In the genomic region with DNA sequence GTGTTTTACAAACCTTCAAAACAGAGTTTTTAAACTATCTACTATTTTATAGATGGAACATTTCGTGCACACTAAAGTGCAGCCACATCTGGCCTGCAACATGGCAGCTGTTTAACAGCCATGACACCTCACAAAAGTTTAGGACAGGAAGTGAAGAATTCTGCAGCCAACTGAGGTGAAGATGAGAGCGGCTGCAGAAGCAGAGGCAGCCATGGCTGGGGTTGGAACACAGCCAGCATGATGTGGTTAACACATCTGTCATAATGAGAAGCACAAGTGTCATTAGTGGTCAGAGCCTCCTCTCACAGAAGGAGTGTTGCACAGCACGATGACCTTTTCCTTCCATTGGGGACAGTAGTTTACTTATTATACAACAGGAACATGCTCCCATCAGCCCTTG, we compare ENCODE assay signal across 13 mouse cellular contexts.
DNase-seq lines count a peak whose midpoint lies in the region; ATAC-seq and TF ChIP-seq lines count a peak whose summit lies in the region.
"Had no signal": no experiment of that assay in that cellular context is flagged by ENCODE, and none has a peak within 500 bp of the region (broad histone marks: within the 10 kb centered on the region; RNA-seq: fewer than 3 reads in every experiment).

No protein-coding gene starts in this region.

- ATAC-seq in limb, embryonic 11.5 days (ENCODE audit: insufficient number of reproducible peaks, low FRiP score, low TSS enrichment, low read depth) = no peak
- no peak for ATAC-seq in hindbrain, postnatal 0 days
- ATAC-seq: intestine, embryonic 16.5 days; Patski had no signal

- TF ChIP-seq POLR2A in MEL (IDR thresholded peaks at IDR 0.05; ENCODE audit: control insufficient read depth in 1 of 2, insufficient read depth in 1 of 2, low read depth in 1 of 2, low read length in 2 of 2, poor library complexity in 1 of 2) = no peak

- H3K36me3 ChIP-seq in MEL (ENCODE audit: control insufficient read depth in 1 of 2, insufficient read depth in 2 of 2, low read length in 2 of 2) = no peaks in the 10 kb centered on the region
- H3K36me3 ChIP-seq in limb, embryonic 11.5 days (ENCODE audit: control insufficient read depth, insufficient read depth, low read length) = no peaks in the 10 kb centered on the region
- no peaks in the 10 kb centered on the region for H3K36me3 ChIP-seq in hindbrain, postnatal 0 days (ENCODE audit: insufficient read depth, low read length)
- H3K36me3 ChIP-seq: embryonic facial prominence, embryonic 12.5 days; forebrain, embryonic 10.5 days had no signal

- H3K27me3 ChIP-seq in MEL (ENCODE audit: control insufficient read depth in 1 of 2, insufficient read depth in 2 of 2, low read length in 2 of 2) = no peaks in the 10 kb centered on the region
- no peaks in the 10 kb centered on the region for H3K27me3 ChIP-seq in limb, embryonic 11.5 days (ENCODE audit: control insufficient read depth, insufficient read depth, low read length)
- no peaks in the 10 kb centered on the region for H3K27me3 ChIP-seq in hindbrain, postnatal 0 days (ENCODE audit: insufficient read depth, low read length)
- H3K27me3 ChIP-seq: embryonic facial prominence, embryonic 12.5 days had no signal

- no peak for TF ChIP-seq CTCF in MEL (IDR thresholded peaks at IDR 0.05 in 2 of 3, conservative IDR thresholded peaks at IDR 0.05 in 1 of 3; ENCODE audit: control insufficient read depth in 1 of 3, insufficient read depth in 1 of 3, low read depth in 2 of 3, low read length in 3 of 3, poor library complexity in 1 of 3, severe bottlenecking in 1 of 3)
- no peak for TF ChIP-seq CTCF in hindbrain, postnatal 0 days (IDR thresholded peaks at IDR 0.05; ENCODE audit: low read depth)

- no peak overlapping the region for H3K27ac ChIP-seq in MEL (ENCODE audit: control insufficient read depth, low read depth, low read length)
- H3K27ac ChIP-seq in limb, embryonic 11.5 days (replicated peaks; ENCODE audit: low read depth, low read length) = no peak overlapping the region
- H3K27ac ChIP-seq in hindbrain, postnatal 0 days = no peak overlapping the region
- H3K27ac ChIP-seq: embryonic facial prominence, embryonic 12.5 days; forebrain, embryonic 10.5 days had no signal

- H3K9me3 ChIP-seq in MEL (replicated peaks; ENCODE audit: insufficient read depth, low read length) = no peaks in the 10 kb centered on the region
- no peaks in the 10 kb centered on the region for H3K9me3 ChIP-seq in limb, embryonic 11.5 days (ENCODE audit: control insufficient read depth, low read length)
- H3K9me3 ChIP-seq in hindbrain, postnatal 0 days (ENCODE audit: low read length) = no peaks in the 10 kb centered on the region
- H3K9me3 ChIP-seq: embryonic facial prominence, embryonic 12.5 days; forebrain, embryonic 10.5 days had no signal

- WGBS in limb, embryonic 11.5 days = 30% methylated on average over 3 of the region's 3 CpGs
- 82% methylated on average over 3 of the region's 3 CpGs for WGBS in hindbrain, postnatal 0 days

- H3K4me1 ChIP-seq in MEL (ENCODE audit: control insufficient read depth in 1 of 2, insufficient read depth in 2 of 2, low read length in 2 of 2) = no peaks in the 10 kb centered on the region
- peaks cover 5% of the 10 kb centered on the region; the same call in 1 of the 2 replicates for H3K4me1 ChIP-seq in limb, embryonic 11.5 days (ENCODE audit: control insufficient read depth, insufficient read depth, low read length)
- no peaks in the 10 kb centered on the region for H3K4me1 ChIP-seq in hindbrain, postnatal 0 days (ENCODE audit: insufficient read depth, low read length)
- H3K4me1 ChIP-seq: embryonic facial prominence, embryonic 12.5 days had no signal

- H3K9ac ChIP-seq in MEL (ENCODE audit: control insufficient read depth, low read depth, low read length, poor library complexity, severe bottlenecking) = no peak overlapping the region
- H3K9ac ChIP-seq in limb, embryonic 11.5 days (ENCODE audit: low read length) = no peak overlapping the region
- H3K9ac ChIP-seq in hindbrain, postnatal 0 days (replicated peaks; ENCODE audit: low read length) = no peak overlapping the region
- H3K9ac ChIP-seq: embryonic facial prominence, embryonic 12.5 days had no signal

- no peak for TF ChIP-seq RAD21 in MEL (IDR thresholded peaks at IDR 0.05; ENCODE audit: low read depth, low read length)

- H3K79me2 ChIP-seq in MEL (ENCODE audit: control insufficient read depth, insufficient read depth, low read length, poor library complexity) = no peaks in the 10 kb centered on the region

- DNase-seq in A20 (ENCODE audit: low read depth, low spot score) (peak; percentile 24), MEL (ENCODE audit: low read depth, low spot score) (peak; percentile 19)
- peak; percentile 57 for DNase-seq in limb, embryonic 11.5 days (ENCODE audit: low spot score)
- peak; percentile 21 for DNase-seq in lung, postnatal 14 days
- DNase-seq in hindbrain, postnatal 0 days (ENCODE audit: low spot score) = no peak
- no peak for DNase-seq in thymus, postnatal 10 days (ENCODE audit: low spot score in 2 of 2)
- DNase-seq in retina, embryonic 14.5 days (ENCODE audit: low spot score) = no peak
- DNase-seq in right cerebral cortex, postnatal 4 days = no peak
- DNase-seq: retina, postnatal 1 day had no signal

- H3K4me3 ChIP-seq in MEL (ENCODE audit: control insufficient read depth in 1 of 2, insufficient read depth in 1 of 2, low read depth in 2 of 2, low read length in 2 of 2) = no peak overlapping the region
- no peak overlapping the region for H3K4me3 ChIP-seq in limb, embryonic 11.5 days (ENCODE audit: low read depth, low read length)
- no peak overlapping the region for H3K4me3 ChIP-seq in hindbrain, postnatal 0 days (ENCODE audit: low read length)
- H3K4me3 ChIP-seq: embryonic facial prominence, embryonic 12.5 days; forebrain, embryonic 10.5 days had no signal

- no peak for TF ChIP-seq EP300 in MEL (IDR thresholded peaks at IDR 0.05; ENCODE audit: low read depth in 1 of 2, low read length in 2 of 2)

- H3K4me2 ChIP-seq in limb, embryonic 11.5 days (ENCODE audit: low read depth, severe bottlenecking) = no peak overlapping the region
- H3K4me2 ChIP-seq in hindbrain, postnatal 0 days (ENCODE audit: low read depth, low read length) = no peak overlapping the region
- H3K4me2 ChIP-seq: embryonic facial prominence, embryonic 12.5 days had no signal

TF ChIP-seq in MEL, 35 proteins besides CTCF, POLR2A, EP300 and RAD21:
- TF ChIP-seq ZNF384 (IDR thresholded peaks at IDR 0.05; ENCODE audit: low read depth, low read length) = no peak
- no peak for TF ChIP-seq JUND (IDR thresholded peaks at IDR 0.05; ENCODE audit: low read depth, low read length)

Comparison
In these comparisons a context has a peak if more than half of its experiments do, and no peak if none do; other contexts are left out.
1. DNase-seq: peak in A20 (single experiment), MEL (single experiment), limb, embryonic 11.5 days (single experiment) and lung, postnatal 14 days (single experiment); none in hindbrain, postnatal 0 days (single experiment), thymus, postnatal 10 days (0 of 2), retina, embryonic 14.5 days (single experiment) and right cerebral cortex, postnatal 4 days (single experiment).